Mouse (Mus musculus): ENCODE results near the gene Mat2a. TPM values are rescaled to one million over a fixed set of nuclear protein-coding genes. Genes with fewer than 3 reads are reported as not detected.
A peak's percentile ranks its signal among the peaks of the same experiment; 100 is the strongest.

Mat2a gene
- total RNA-seq, 1 experiment from 2014 or later = 199 TPM

- no peak for DNase-seq
Measured at GRCm38 (mm10) chr6:72415964-72416772, 23.2 kb downstream of the Mat2a start.

- no peak for DNase-seq
Measured at GRCm38 (mm10) chr6:72415181-72415580, 24.2 kb downstream of the Mat2a start.

DNA sequence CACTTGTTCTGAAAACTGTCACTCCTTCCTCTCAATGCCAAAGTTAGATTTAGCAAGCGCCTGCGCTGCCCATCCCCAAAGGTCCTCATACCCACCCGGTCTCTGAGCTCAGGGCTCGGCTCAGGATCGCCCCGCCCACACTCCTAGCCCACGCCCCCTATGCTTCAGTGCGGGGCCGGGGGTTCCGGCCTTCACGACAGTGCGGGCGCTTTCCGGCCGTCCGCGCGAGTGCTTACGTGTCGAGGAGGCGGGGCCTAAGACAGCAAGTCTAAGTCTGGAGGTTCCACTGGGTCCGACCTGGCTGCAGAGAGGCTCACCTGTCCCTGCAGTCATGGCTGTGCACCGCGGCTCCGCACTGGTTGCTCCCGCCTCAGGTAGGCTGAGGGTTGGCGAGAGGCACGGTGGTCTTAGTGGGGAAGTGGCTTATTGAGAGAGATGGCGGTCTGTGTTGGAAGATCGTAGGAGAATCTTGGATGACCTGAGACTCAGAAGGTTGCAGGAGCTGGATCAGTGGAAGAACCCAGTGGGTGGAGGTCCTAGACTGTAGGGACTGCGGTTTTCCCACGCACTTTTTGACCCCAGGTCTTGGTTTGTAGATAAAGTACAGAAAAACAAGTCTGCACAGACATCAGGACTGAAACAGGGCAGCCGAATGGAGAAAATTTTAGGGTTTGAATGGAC, 25.1 kb downstream of the Mat2a start, which contains the start of gene Ggcx:
Gene Ggcx (plus strand): TSS at position 233 of the 681 bp plus-strand sequence.
- DNase-seq = peak; percentile 95

GRCm38 (mm10) chr6:72410518-72410917, 28.8 kb downstream of the Mat2a start:
- no peak for DNase-seq

DNA sequence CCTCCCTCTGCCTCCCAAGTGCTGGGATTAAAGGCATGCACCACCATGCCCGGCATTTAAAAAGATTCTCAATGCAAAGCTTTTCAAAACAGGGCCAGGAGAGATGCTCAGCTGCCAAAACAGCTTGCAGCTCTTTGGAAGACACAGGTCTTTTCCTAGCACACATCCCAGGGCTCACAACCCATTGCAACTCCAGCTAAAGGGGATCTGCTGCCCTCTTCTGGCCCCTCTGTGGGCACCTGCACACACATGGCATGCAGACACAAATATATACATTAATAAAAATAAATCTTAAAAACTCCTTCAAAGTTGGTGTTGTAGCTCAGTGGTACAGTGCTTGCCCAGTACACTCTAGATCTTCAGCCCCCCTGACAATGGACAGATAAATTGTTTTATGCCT, 29.4 kb downstream of the Mat2a start:
- DNase-seq = no peak

- DNase-seq = peak; percentile 64
Measured at GRCm38 (mm10) chr6:72409567-72409966, 29.8 kb downstream of the Mat2a start.

DNA sequence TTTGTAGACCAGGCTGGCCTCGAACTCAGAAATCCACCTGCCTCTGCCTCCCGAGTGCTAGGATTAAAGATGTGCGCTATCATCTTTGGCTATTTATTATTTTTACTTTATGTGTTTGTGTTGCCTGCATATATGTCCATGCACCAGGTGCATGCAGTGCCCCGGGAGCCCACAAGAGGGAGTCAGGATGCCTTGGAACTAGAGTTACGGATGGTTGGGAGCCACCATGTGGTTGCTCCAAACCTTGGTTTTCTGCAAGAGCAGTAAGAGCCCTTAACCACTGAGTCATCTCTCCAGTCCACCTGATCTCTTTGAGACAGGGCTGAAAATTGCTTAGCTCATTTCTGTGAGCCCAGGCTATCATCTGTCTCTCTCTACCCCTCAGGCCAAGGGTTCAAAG, 32.2 kb downstream of the Mat2a start:
- DNase-seq = peak; percentile 81

- DNase-seq = no peak
Measured at GRCm38 (mm10) chr6:72405356-72405755, 34.0 kb downstream of the Mat2a start.

DNA sequence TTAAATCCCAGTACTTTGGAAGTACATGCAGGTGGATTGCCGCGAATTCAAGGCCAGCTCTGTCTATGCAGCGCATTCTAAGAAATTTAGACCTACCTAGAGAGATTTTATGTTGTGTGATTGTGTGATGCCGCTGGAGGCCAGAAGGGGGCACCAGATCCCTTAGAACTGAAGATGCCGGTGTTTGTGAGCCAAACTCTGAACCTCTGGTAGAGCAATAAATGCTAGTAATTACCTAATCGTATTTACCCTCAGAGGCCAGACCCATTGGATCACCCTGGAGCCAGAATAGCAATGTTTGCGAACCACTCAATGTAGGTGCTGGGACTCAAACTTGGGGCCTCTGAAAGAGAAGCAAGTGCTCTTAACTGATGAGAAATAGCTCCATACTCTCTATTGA, 37.5 kb downstream of the Mat2a start:
- peak; percentile 67 for DNase-seq

- no peak for DNase-seq
Measured at GRCm38 (mm10) chr6:72399967-72400366, 39.4 kb downstream of the Mat2a start.

GRCm38 (mm10) chr6:72396837-72397251, 42.5 kb downstream of the Mat2a start:
- DNase-seq = no peak

GRCm38 (mm10) chr6:72392341-72392740, 47.0 kb downstream of the Mat2a start:
- no peak for DNase-seq

DNA sequence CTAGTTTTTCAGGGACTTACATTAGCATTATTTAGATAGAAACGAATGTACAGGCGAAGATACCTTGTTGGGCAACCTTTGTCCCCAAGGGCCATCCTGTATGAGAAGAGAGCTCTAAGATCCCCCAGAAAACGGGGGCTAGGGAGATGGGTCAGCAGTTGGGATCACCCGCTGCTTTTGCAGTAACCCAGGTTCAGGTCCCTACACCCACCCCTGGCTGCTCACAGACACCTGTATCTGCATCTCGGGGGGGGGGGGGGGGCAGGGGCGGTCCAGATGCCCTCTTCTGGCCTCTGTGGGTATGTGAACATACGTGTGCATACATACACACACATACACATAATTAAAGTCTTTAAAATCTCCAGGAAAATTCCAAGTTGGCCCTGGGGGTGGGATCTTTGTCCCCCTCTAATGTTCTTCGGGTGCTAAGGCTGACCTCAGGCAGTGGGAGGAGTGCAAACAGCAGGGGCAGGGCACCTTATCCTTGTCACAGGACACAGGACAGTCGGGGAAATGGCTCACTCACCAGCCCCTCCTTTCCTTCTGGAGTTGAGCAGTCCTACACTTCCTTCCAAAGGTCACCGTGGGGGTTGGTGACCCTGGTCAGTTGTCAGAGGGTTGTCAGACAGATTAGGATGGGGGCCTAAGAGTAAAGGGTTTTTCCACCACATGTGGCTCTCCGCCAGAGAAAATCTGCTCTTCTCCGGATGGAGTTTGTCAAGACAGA, 48.4 kb downstream of the Mat2a start:
- peak; percentile 63 for DNase-seq

GRCm38 (mm10) chr6:72389941-72390771, 49.2 kb downstream of the Mat2a start, which contains the start of gene Vamp8:
Gene Vamp8, minus strand, starts transcription at chr6:72390703.
- DNase-seq = peak; percentile 87

DNA sequence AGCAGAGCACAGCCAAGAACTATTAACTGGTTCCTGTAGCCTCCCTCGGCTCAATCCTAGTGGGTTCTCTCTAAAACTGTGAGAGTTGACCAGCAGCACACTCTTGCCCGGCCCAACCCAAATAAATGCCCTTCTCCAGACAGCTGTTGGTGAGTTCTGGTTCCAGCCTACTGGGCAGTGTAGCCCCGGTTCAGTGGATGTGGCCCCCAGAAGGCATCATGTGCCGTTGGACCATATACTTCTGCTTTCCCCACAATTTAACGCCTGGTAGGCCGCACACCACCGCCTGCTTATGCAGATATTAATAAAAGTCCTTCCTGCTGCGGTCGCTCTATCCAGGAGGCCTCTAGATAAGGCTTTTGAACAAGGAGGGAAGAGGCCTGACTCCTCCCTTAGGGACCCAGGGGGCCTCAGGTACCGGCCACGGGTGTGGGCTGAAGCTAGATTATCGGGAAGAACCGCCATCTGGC, 49.9 kb downstream of the Mat2a start:
- peak; percentile 32 for DNase-seq

GRCm38 (mm10) chr6:72388791-72389329, 50.5 kb downstream of the Mat2a start:
- no peak for DNase-seq

DNA sequence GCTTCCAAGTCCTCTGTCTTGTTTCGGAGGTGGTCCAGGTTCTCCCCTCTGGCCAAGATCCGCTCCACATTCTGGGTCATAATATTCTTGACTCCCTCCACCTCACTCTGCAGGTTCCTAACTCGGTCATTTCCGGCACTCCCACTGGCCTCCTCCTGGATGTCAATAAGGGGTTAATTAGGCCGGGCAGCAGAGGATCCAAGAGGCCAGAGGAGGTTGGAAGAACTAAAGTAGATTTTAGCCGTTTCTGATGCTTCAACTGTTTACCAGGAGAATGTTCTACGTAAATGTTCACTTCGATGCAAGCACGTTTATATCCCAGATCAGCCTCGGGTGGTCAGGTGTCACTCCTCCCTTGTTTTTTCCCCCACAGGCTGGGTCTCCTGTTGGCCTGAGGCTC, 51.1 kb downstream of the Mat2a start:
- DNase-seq = no peak

- DNase-seq = no peak
Measured at GRCm38 (mm10) chr6:72387816-72388215, 51.5 kb downstream of the Mat2a start.

DNA sequence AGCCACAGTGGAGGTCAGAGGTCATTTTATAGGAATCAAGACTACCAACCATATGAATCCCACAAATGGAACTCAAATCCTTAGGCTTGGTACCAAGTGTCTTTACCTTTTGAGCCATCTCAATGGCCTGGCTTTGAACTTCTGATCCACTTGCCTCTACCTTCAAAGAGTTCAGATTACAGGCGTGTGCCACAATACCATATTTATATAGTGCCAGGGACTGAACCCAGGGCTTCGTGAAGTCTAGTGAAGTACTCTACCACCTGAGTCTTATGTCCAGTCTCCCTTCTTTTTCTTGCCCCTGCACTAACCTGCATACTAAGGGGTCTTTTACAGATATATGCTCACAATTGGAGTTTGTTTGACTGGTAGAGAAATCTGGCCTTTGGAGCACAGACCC, 52.8 kb downstream of the Mat2a start:
- no peak for DNase-seq

- no peak for DNase-seq
Measured at GRCm38 (mm10) chr6:72385258-72385657, 54.1 kb downstream of the Mat2a start.

DNA sequence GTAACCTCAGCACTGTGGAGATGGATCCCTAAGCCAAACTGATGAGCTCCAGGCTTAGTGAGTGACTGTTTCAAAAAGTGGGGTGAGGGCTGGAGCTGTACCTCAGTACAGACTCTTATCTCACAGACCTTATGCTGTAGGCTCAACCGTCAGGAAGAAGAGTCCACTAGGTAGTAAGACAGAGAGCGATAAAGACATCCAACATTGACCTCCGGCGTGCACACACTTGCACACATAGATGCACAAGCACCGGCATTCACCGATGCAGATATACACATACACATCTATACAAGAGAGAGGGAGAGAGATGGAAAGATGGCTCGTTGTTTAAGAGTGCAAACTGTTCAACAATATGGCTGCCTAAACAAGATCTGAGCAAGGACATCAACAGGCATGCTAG, 55.4 kb downstream of the Mat2a start:
- no peak for DNase-seq

Data from adrenal gland, postnatal 25 days (tissue).